Mouse (Mus musculus) heart, postnatal 0 days (tissue): ENCODE measurements around the gene Cbln4.

Source experiments
- CTCF ChIP-seq: IDR thresholded peaks from 2 replicates; pipeline ENCODE4 v1.5.1; 2016; ENCODE audit warnings: antibody characterized with exemption, control low read depth, low read depth
- EP300 ChIP-seq: IDR thresholded peaks from 2 replicates; pipeline ENCODE4 v1.6.1; 2016; ENCODE audit warnings: antibody characterized with exemption, low read depth

DNA sequence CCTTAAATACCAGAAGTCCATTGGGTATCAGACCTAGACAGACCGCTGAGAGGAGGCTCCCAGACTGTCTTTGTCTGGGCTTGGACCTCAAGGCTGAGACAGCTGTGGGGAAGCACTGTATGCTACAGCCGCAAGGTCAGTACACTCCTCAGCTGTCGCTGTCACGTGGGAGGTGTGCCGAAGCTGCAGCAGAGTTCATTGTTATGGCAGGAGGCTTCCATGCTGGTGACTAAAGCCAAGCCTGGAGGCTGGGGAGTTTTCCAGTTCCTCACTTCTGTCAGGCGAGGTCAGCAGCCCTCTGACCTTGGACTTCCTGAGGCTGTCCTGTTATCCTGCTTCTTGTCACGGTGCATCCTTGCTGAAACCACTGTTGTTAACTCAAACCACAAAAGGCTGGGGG lies 2.7 kb upstream of the Cbln4 start:
- no peak for TF ChIP-seq CTCF
- no peak for TF ChIP-seq EP300
